Mouse (Mus musculus): Measurements from ENCODE around the gene Terb2. TPM values are rescaled to one million over a fixed set of nuclear protein-coding genes. Genes with fewer than 3 reads are reported as not detected.

Gene Terb2
- total RNA-seq, 2 experiments from 2014 or later: not detected

- no peak for DNase-seq (ENCODE audit: low spot score in 2 of 2)
- intact Hi-C loops (cut with DNase I): no loop called here
Measured at GRCm38 (mm10) chr2:122222272-122222671, 36.2 kb downstream of the Terb2 start.

GRCm38 (mm10) chr2:122223654-122224053 lies 37.6 kb downstream of the Terb2 start:
- DNase-seq (ENCODE audit: low spot score in 2 of 2): no peak
- intact Hi-C loops (cut with DNase I): no loop called here

- intact Hi-C loops (cut with DNase I): no loop called here
- no peak for DNase-seq (ENCODE audit: low spot score in 2 of 2)
Measured at GRCm38 (mm10) chr2:122230395-122230794, 44.3 kb downstream of the Terb2 start.

- intact Hi-C loops (cut with DNase I): no loop called here
- DNase-seq (ENCODE audit: low spot score in 2 of 2): no peak
Measured at GRCm38 (mm10) chr2:122231616-122232015, 45.5 kb downstream of the Terb2 start.

- no peak for DNase-seq (ENCODE audit: low spot score in 2 of 2)
- intact Hi-C loops (cut with DNase I): no loop called here
Measured at GRCm38 (mm10) chr2:122233341-122233740, 47.3 kb downstream of the Terb2 start.

- intact Hi-C loops (cut with DNase I): loop anchor here (1.0 kb wide), 1 partner anchor 141 kb away; no protein-coding TSS in a partner anchor
Measured at GRCm38 (mm10) chr2:122233759-122234557, 47.9 kb downstream of the Terb2 start.

GRCm38 (mm10) chr2:122234611-122235288 lies 48.7 kb downstream of the Terb2 start, which contains the start of gene Sord:
Gene Sord, plus strand, starts transcription at chr2:122234749.
- intact Hi-C loops (cut with DNase I): loop anchor here (1.0 kb wide), 1 partner anchor 141 kb away; no protein-coding TSS in a partner anchor
- peak; percentile 72 to 75 for DNase-seq (ENCODE audit: low spot score in 2 of 2)

More at GRCm38 (mm10) chr2:122233759-122234557, 47.9 kb downstream of the Terb2 start:
- peak; percentile 25 to 57 for DNase-seq (ENCODE audit: low spot score in 2 of 2)

GRCm38 (mm10) chr2:122235425-122235824 lies 49.4 kb downstream of the Terb2 start:
- DNase-seq (ENCODE audit: low spot score in 2 of 2): no peak
- intact Hi-C loops (cut with DNase I): no loop called here

- DNase-seq (ENCODE audit: low spot score in 2 of 2): no peak
- intact Hi-C loops (cut with DNase I): no loop called here
Measured at GRCm38 (mm10) chr2:122236321-122236720, 50.2 kb downstream of the Terb2 start.

GRCm38 (mm10) chr2:122237891-122238470 lies 51.9 kb downstream of the Terb2 start:
- intact Hi-C loops (cut with DNase I): no loop called here
- no peak for DNase-seq (ENCODE audit: low spot score in 2 of 2)

- intact Hi-C loops (cut with DNase I): loop anchor here (5.0 kb wide), 1 partner anchor 173 kb away; no protein-coding TSS in a partner anchor
- no peak for DNase-seq (ENCODE audit: low spot score in 2 of 2)
Measured at GRCm38 (mm10) chr2:122240735-122241134, 54.7 kb downstream of the Terb2 start.

GRCm38 (mm10) chr2:122241226-122241625 lies 55.2 kb downstream of the Terb2 start:
- DNase-seq (ENCODE audit: low spot score in 2 of 2): no peak
- intact Hi-C loops (cut with DNase I): loop anchor here (5.0 kb wide), 1 partner anchor 174 kb away; no protein-coding TSS in a partner anchor

- intact Hi-C loops (cut with DNase I): loop anchor here (5.0 kb wide), 1 partner anchor 175 kb away; no protein-coding TSS in a partner anchor
- no peak for DNase-seq (ENCODE audit: low spot score in 2 of 2)
Measured at GRCm38 (mm10) chr2:122241935-122242334, 55.9 kb downstream of the Terb2 start.

GRCm38 (mm10) chr2:122243671-122244131 lies 57.6 kb downstream of the Terb2 start:
- intact Hi-C loops (cut with DNase I): loop anchor here (1.0 to 5.0 kb wide), 2 partner anchors 49 to 176 kb away; no protein-coding TSS in a partner anchor
- DNase-seq (ENCODE audit: low spot score in 2 of 2): peak; percentile 72 to 81

- DNase-seq (ENCODE audit: low spot score in 2 of 2): no peak
- intact Hi-C loops (cut with DNase I): no loop called here
Measured at GRCm38 (mm10) chr2:122247786-122248185, 61.7 kb downstream of the Terb2 start.

GRCm38 (mm10) chr2:122255997-122256396 lies 69.9 kb downstream of the Terb2 start:
- DNase-seq (ENCODE audit: low spot score in 2 of 2): peak; percentile 13 to 80
- intact Hi-C loops (cut with DNase I): no loop called here

All from left cerebral cortex, postnatal 25 days (tissue).